Mouse (Mus musculus) cortical plate, adult 2 months (tissue): ENCODE results near the gene Cstad.

Experiments
- CTCF ChIP-seq: fragments of 200-500 bp; IDR thresholded peaks from 2 replicates; pipeline ENCODE4 v1.5.1; 2011; ENCODE audit warnings: mild to moderate bottlenecking, control low read depth, low read length; ENCODE audit not compliant: insufficient read depth; ENCODE audit errors: extremely low read depth
- POLR2A ChIP-seq: fragments of 200-500 bp; IDR thresholded peaks from 2 replicates; pipeline ENCODE4 v1.6.1; 2011; ENCODE audit warnings: mild to moderate bottlenecking, low read length, control low read depth; ENCODE audit not compliant: insufficient read depth; ENCODE audit errors: extremely low read depth

GRCm38 (mm10) chr2:30655746-30656145 is 60.9 kb downstream of the Cstad start:
- TF ChIP-seq CTCF, result no peak
- TF ChIP-seq POLR2A, result no peak
